Mouse (Mus musculus): ENCODE results near the gene Parp16.
"Not testable (repeated sequence)": the region's sequence is repeated elsewhere in the genome, so short reads cannot be mapped to it uniquely, and the experiment has no call there.

The Parp16 gene

DNA sequence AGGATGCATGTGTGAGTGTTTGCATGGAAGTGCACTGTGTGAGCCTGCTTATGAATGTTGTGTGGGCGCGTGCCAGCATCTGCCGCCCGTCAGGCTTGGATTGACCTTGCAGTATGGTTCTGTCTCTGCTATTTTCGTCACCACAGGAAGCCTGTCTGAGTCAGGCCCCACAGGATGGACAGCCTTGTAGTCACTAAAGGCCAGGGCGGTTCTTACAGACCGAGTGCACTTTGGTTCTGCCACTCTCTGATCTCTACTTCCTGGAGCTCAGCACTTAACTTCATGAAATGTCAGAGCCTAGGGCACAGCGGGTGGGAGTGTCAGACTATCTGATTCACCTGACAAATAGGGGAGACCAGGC, 448 bp downstream of the Parp16 start:
- no peaks in the 10 kb centered on the region for H3K36me3 ChIP-seq (ENCODE audit: control insufficient read depth, insufficient read depth, low read length, poor library complexity, severe bottlenecking)
- H3K27me3 ChIP-seq (ENCODE audit: control insufficient read depth, insufficient read depth, low read length, poor library complexity, severe bottlenecking) = no peaks in the 10 kb centered on the region
- peak; percentile 74 for DNase-seq (ENCODE audit: low read depth, low spot score)

DNA sequence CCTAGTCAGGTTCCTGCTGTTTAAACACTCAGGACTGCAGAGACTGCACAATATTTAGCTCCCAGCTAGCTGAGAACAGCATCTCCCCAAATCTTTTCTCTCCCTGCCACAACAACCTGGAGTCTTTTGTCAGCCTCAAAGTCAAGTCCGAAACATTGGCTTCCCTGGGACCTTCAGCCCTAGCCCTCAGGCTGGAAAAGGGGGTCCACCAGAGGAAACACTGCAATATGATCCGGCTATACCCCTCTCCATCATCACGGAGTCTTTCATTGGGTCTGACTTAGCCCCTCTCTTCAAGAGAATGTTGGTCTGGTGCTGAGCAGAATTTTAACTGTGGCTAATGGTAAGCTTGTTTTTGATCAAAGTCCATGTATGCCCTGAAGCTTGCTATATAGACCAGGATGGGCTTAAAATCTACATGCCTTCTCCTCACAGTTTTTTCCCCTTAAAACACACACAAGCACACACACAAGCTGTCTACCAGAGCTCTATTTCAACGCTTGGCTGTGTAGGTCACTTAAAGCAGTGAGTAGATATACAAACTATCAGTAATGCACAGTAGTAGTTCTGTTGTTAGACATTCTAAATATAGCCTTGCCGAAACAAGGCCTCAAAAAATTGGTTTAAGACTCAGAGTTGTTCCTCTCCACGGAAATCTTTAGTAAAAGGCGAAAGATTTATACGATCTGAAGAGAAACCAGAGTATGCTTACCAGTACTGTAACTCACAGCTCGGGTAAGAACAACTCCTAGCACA, 1.0 kb downstream of the Parp16 start:
- H3K36me3 ChIP-seq (ENCODE audit: control insufficient read depth, insufficient read depth, low read length, poor library complexity, severe bottlenecking) = no peaks in the 10 kb centered on the region

DNA sequence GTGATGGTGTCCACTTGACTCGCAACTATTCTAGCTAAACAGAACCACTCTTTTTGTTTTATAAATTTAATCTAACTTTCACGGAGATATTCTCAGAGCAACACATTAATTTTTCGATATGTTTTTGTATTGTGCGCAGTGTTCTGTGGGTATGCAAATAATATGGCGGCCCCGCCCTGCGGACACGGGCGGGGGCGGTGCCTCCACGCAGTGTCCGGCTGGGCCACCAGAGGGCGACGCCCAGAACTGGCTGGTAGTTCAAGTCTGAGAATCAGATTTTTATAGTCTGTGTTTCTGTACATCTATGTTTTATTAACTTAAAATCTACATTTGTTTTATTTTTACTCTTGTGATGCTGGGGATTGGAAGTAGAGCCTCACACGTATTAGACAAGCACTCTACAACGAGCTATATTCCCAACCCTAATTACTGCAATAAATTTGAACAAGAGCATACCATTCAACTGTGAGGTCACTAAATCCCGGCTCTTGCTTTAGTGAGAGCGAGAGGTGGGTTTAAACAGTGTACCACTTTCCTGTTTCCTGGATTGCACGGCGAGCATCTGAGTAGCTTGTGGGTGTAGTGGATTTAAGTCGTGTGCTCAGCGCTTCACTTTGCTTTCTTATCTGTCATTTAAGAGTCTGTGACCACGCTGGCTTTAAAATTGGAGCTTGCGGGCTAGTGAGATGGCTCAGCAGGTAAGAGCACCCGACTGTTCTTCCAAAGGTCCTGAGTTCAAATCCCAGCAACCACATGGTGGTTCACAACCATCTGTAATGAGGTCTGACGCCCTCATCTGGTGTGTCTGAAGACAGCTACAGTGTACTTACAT, 1.8 kb downstream of the Parp16 start:
- no peaks in the 10 kb centered on the region for H3K36me3 ChIP-seq (ENCODE audit: control insufficient read depth, insufficient read depth, low read length, poor library complexity, severe bottlenecking)
- H3K27me3 ChIP-seq (ENCODE audit: control insufficient read depth, insufficient read depth, low read length, poor library complexity, severe bottlenecking) = no peaks in the 10 kb centered on the region
- peak; percentile 94 for DNase-seq (ENCODE audit: low read depth, low spot score)

More for the DNA sequence above, 1.0 kb downstream of the Parp16 start:
- no peaks in the 10 kb centered on the region for H3K27me3 ChIP-seq (ENCODE audit: control insufficient read depth, insufficient read depth, low read length, poor library complexity, severe bottlenecking)
- DNase-seq (ENCODE audit: low read depth, low spot score) = peak; percentile 87

DNA sequence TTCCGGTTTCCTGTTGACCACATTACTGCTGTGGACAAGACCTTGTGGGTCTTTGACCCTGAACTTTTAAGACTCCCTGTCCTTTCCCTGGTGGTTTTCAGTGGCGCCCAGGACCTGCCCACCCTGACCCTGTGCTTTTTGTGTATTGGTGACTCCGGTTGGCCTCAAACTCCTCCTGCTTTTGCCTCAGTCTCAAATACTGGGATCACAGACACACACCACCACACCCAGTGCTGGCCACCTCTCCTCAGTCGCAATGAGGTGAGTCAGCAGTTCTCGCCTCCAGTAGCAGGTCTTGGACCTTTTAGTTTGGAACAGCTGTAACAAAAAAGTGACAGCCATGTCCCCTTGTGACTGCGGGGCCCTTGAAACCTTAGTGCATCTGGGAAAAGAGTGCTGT, 2.7 kb downstream of the Parp16 start:
- H3K27me3 ChIP-seq (ENCODE audit: control insufficient read depth, insufficient read depth, low read length, poor library complexity, severe bottlenecking) = no peaks in the 10 kb centered on the region
- DNase-seq (ENCODE audit: low read depth, low spot score) = no peak
- H3K36me3 ChIP-seq (ENCODE audit: control insufficient read depth, insufficient read depth, low read length, poor library complexity, severe bottlenecking) = no peaks in the 10 kb centered on the region

DNA sequence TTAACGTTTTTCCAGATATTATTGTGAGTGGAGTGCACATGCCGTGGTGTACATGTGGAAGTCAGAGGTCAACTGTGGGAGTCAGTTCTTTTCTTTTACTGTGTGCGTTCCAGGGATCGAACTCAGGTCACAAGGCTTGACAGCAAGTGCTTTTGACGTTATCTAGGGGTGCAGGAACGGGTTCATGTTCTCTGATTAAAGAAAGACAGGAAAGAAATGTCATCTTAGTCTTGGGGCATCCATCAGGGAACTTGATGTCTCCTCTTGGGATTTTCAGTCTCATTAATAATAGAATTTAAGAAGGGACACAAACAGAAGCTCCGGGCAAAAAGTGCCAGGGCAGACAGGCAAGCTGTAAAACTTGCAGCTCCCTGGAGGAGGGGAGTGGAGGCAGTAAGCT, 4.6 kb downstream of the Parp16 start:
- Histone ChIP-seq H3K27me3 (ENCODE audit: control insufficient read depth, insufficient read depth, low read length, poor library complexity, severe bottlenecking) (no peaks in the 10 kb centered on the region), H3K36me3 (ENCODE audit: control insufficient read depth, insufficient read depth, low read length, poor library complexity, severe bottlenecking) (no peaks in the 10 kb centered on the region)
- DNase-seq (ENCODE audit: low read depth, low spot score) = no peak

DNA sequence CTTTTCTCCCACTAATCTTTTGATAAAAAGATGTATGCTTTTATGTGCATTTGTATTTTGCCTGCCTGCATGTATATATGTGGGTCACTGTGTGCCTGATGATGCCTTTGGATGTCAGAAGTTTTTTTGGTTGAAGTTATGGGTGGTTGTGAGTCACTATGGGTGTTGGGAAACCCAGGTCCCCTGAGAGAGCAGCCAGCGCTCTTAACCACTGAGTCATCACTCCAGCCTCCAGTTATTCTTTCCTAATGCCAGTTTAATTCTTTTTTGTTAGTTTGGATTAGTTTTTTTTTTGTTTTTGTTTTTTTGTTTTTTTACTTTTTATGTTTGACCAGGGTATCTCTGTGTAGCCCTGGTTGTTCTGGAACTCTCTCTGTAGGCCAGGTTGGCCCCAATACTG, 5.5 kb downstream of the Parp16 start:
- Histone ChIP-seq H3K36me3 (ENCODE audit: control insufficient read depth, insufficient read depth, low read length, poor library complexity, severe bottlenecking) (no peaks in the 10 kb centered on the region), H3K27me3 (ENCODE audit: control insufficient read depth, insufficient read depth, low read length, poor library complexity, severe bottlenecking) (no peaks in the 10 kb centered on the region)
- peak; percentile 31 for DNase-seq (ENCODE audit: low read depth, low spot score)

DNA sequence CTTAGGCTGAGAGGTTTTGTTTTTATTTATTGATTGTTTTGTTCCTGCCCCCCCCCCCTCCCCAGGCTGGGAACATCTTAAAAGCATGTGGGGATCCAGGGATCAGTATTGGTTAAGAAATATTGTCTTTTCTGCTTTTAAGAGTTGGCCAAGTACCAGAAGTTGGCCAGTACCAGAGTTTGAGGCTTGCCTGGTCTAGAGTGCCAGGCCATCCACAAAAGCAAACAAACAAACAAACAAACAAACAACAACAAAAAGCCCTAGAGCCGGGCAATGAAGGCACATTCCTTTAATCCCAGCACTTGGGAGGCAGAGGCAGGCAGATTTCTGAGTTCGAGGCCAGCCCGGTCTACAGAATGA, 5.8 kb downstream of the Parp16 start:
- Histone ChIP-seq H3K27me3 (ENCODE audit: control insufficient read depth, insufficient read depth, low read length, poor library complexity, severe bottlenecking) (no peaks in the 10 kb centered on the region), H3K36me3 (ENCODE audit: control insufficient read depth, insufficient read depth, low read length, poor library complexity, severe bottlenecking) (no peaks in the 10 kb centered on the region)
- DNase-seq (ENCODE audit: low read depth, low spot score) = no peak

DNA sequence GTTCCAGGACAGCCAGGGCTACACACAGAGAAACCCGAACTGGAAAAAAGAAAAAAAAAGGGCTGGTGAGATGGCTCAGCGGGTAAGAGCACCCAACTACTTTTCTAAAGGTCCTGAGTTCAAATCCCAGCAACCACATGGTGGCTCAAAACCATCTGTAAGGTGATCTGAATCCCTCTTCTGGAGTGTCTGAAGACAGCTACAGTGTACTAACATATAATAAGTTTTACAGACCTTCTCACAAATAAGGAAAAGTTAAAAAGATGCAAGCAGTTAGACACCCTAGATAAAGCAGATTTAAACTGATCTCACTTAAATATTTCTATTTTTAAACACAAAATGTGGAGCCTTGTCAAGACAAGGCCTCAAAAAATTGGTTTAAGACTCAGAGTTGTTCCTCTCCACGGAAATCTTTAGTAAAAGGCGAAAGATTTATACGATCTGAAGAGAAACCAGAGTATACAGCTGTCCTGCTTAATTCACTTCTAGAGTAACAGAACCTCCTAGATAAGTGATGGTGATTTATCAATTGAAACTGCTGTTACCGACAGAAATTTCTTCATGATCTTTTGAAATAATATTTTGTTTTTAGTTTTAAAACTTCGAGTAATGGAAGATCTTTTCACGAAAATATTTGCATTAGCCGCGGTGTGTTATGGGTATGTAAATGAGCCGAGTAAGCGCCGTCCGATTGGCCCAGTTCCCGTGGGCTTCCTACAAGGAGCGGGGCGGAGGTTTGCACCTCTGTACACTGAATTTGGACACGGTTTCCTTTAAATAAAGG, 6.4 kb downstream of the Parp16 start:
- Histone ChIP-seq H3K36me3 (ENCODE audit: control insufficient read depth, insufficient read depth, low read length, poor library complexity, severe bottlenecking) (no peaks in the 10 kb centered on the region), H3K27me3 (ENCODE audit: control insufficient read depth, insufficient read depth, low read length, poor library complexity, severe bottlenecking) (no peaks in the 10 kb centered on the region)
- peak; percentile 93 for DNase-seq (ENCODE audit: low read depth, low spot score)

DNA sequence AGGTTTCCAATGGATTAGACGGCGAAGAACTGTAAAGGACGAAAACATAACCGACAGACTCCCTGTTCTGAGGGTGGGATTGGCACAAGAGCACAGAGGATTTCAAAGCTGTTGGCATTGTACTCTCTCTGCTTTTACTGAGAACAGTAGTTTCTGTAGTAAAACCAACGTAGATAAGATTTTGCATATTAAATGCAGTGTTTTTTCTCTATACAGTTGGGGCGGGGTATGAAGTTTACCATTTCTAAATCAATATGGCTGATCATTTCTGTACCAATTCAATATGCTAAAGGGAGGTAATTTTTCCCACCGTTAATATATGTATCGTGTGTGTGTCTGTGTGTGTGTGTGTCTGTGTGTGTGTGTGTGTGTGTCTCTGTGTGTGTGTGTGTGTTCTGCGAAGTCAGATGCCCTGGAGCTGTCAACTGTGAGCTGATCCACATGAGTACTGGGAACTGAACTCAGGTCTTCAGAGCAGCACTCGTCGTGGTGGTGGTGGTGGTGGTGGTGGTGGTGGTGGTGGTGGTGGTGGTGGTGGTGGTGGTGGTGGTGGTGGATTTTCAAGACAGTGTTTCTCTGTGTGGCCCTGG, 7.1 kb downstream of the Parp16 start:
- H3K36me3 ChIP-seq (ENCODE audit: control insufficient read depth, insufficient read depth, low read length, poor library complexity, severe bottlenecking) = no peaks in the 10 kb centered on the region
- DNase-seq (ENCODE audit: low read depth, low spot score) = peak; percentile 26
- no peaks in the 10 kb centered on the region for H3K27me3 ChIP-seq (ENCODE audit: control insufficient read depth, insufficient read depth, low read length, poor library complexity, severe bottlenecking)

DNA sequence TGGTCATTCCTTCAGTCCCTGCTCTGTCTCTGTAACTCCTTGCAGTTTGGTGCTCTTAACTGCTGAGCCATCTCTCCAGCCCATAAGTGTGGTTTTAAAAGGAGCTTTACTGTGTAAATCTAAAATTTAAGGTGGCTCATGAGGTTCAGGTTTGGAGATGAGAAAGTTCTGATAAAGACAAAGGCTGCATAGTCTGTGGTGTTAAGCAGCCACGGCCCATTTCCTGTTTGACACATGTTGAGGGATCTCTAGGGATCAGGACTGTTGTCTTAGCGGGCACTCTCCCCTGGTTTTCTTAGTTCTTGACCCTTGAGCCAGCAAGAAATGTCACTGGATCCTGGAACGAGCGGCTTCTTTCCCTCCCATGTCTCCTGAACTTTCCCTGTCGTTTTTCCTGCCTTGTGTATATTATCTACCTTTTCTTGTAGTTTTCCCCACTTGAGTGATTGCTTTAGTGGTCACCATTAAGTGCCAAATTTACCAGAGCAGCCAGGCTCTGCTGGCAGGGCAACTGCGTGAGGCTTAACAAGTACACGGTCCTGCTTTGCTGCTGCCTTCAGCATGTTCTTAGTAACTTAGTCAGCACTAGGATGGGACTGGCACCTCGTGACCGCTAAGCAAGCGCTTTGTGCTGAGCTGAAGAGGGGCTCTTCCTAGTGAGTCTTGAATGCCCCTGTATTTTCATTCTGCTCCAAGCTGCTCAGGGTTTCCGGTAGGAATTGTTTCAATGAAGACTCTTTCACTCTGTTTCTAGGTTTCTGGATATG, 10.1 kb downstream of the Parp16 start:
- Histone ChIP-seq H3K36me3 (ENCODE audit: control insufficient read depth, insufficient read depth, low read length, poor library complexity, severe bottlenecking) (no peaks in the 10 kb centered on the region), H3K27me3 (ENCODE audit: control insufficient read depth, insufficient read depth, low read length, poor library complexity, severe bottlenecking) (no peaks in the 10 kb centered on the region)
- DNase-seq (ENCODE audit: low read depth, low spot score) = no peak

DNA sequence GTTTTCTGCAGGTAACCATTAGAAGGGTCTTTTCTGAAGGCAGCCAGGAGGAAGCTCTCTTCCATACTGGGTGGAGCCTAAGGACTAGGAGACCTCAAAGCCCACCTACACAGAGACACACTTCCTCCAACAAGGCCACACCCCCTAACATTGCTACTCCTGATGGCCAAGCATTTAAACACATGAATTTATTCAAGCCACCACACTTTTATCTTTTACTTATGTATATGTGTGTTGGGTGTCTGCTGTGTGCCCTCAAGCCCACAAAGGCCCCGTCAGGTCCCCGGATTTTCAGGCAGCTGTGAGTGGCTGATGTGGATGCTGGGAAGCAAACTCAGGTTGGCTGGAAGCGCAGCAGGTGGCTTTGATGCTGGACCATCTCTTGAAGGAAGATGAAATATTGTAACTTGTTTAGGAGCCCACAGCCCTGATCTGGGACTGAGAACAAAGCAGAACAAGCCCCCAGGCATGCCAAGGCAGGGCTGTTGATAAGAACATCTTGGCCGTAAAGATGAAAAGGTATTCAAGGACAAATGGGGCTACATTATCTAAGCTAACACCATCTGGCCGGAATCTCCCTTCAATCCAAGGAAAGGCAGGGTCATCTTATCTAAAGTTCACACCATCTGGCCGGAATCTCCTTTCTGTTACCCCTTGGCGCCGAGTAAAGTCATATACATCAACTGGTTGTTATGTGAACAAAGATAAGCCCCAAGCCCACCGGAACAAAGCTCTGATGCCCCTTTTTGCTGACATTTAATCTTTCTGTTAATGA, 12.1 kb downstream of the Parp16 start:
- H3K27me3 ChIP-seq (ENCODE audit: control insufficient read depth, insufficient read depth, low read length, poor library complexity, severe bottlenecking); H3K36me3 ChIP-seq (ENCODE audit: control insufficient read depth, insufficient read depth, low read length, poor library complexity, severe bottlenecking); DNase-seq (ENCODE audit: low read depth, low spot score): not testable (repeated sequence)

DNA sequence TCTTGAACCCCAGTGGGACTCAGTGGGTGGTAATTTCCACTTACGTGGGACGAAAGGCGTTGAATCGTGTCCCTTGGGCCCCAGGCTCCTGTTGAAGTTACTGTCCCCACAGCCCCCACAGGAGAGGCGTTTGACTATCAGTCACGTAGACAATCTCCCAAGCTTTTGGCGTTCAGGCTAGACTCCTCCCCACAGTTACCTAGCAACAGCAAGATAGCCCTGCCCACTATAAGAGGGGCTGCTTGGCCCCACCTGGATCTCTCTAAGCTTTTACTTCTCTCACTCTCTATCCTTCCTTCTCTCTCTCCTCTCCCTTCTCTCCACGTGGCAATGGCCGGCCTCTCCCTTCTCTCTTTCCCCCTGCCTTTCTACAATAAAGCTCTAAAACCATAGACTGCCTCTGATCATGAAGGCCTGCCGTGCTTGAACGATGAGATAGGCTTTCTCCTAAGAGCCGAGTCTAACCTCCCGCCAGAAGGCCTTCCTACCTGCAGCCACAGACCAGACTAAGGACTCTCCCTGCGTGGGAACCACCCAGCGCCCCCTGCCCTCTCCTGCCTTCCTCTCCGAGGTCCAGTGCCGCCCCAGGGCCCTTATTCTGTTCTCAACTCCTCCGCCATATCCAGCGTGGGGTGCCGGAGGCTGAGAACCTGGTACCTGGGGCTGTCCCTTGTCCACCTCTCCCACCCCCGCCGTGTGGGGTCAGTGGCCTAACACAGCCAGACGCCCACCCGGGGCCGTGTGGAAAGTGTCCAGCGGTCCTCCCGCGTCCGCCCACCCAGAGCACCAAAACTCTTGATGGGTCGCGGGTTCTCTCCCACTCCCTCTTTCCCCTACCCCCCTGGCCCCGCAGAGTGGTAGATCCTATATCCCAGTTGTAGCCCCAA, 13.4 kb downstream of the Parp16 start:
- 0 out of 2 replicates have a peak, but pooled peaks cover 2% of the 10 kb centered on the region for H3K36me3 ChIP-seq (ENCODE audit: control insufficient read depth, insufficient read depth, low read length, poor library complexity, severe bottlenecking)
- no peak for DNase-seq (ENCODE audit: low read depth, low spot score)
- H3K27me3 ChIP-seq (ENCODE audit: control insufficient read depth, insufficient read depth, low read length, poor library complexity, severe bottlenecking) = no peaks in the 10 kb centered on the region

DNA sequence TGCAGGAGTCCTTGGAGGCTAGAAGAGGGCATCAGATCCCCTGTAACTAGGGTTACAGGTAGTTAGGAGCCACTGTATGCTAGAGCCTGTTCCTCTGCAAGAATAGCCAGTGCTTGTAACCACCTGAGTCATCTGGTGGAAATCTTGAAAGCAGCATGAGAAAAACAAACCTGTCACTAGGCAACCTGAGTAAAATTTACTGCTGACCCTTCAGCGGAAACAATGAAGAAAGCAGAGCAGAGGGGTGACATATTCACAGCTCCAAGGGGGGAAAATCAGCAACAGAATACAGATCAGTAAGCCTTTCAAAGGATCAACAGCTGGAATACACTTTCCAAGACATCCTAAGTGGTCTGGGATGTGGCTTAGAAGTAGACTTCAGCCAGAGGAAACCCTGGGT, 16.4 kb downstream of the Parp16 start:
- Histone ChIP-seq H3K36me3 (ENCODE audit: control insufficient read depth, insufficient read depth, low read length, poor library complexity, severe bottlenecking) (0 out of 2 replicates have a peak, but pooled peaks cover 2% of the 10 kb centered on the region), H3K27me3 (ENCODE audit: control insufficient read depth, insufficient read depth, low read length, poor library complexity, severe bottlenecking) (no peaks in the 10 kb centered on the region)
- no peak for DNase-seq (ENCODE audit: low read depth, low spot score)
